ENCODE assay signal across 1 mouse cellular context in the genomic region with DNA sequence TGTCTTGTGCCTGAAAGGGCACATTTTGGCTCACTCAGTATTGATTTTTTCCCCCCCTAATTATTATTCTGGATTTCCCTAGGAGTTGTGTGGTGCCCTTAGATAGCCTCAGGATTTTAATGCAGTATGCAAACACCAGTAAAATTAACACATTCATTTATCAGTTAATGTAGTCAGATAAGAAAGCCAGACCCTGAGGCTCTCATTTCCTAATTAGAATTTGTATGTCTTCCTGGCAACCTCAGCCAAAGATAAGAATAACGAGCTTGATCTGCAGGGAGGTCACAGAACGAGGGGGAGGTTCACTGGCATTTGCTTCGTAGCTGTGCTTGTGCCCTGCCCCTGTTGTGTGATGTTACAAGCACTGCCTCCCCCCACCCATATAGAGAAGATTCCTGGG.
A peak's percentile ranks its signal among the peaks of the same experiment; 100 is the strongest.
TF ChIP-seq lines count a peak whose summit lies in the region.

No protein-coding gene starts in this region.

TF ChIP-seq in MEL, 35 proteins besides CTCF, POLR2A, EP300 and RAD21 (continued from another document):
- TF ChIP-seq ETS1 (IDR thresholded peaks at IDR 0.05; ENCODE audit: low read depth, low read length) (peak; percentile 83), MXI1 (IDR thresholded peaks at IDR 0.05; ENCODE audit: low read depth, low read length) (0 out of 2 replicates have a peak, but pooled peaks have one; percentile 20), RCOR1 (IDR thresholded peaks at IDR 0.05; ENCODE audit: low read depth, low read length) (peak; percentile 96), E2F4 (IDR thresholded peaks at IDR 0.05; ENCODE audit: borderline replicate concordance, low read depth, low read length) (no peak), NRF1 (IDR thresholded peaks at IDR 0.05; ENCODE audit: insufficient read depth, low read depth, low read length, poor library complexity, severe bottlenecking) (no peak), CHD2 (IDR thresholded peaks at IDR 0.05; ENCODE audit: low read length) (no peak), POLR2AphosphoS5 (IDR thresholded peaks at IDR 0.05; ENCODE audit: borderline replicate concordance, low read depth, low read length) (no peak)
